Mouse (Mus musculus) heart, postnatal 0 days (tissue): ENCODE results near the gene Rps27rt.
"Not testable (repeated sequence)": the region's sequence is repeated elsewhere in the genome, so short reads cannot be mapped to it uniquely, and the experiment has no call there.

ENCODE experiments used
- CTCF ChIP-seq: IDR thresholded peaks from 2 replicates; pipeline ENCODE4 v1.5.1; 2016; ENCODE audit warnings: antibody characterized with exemption, control low read depth, low read depth
- EP300 ChIP-seq: IDR thresholded peaks from 2 replicates; pipeline ENCODE4 v1.6.1; 2016; ENCODE audit warnings: antibody characterized with exemption, low read depth

GRCm38 (mm10) chr9:115031046-115031445 is 48.5 kb upstream of the Rps27rt start:
- not testable (repeated sequence) for TF ChIP-seq CTCF, EP300
